Mouse (Mus musculus) intestine, embryonic 15.5 days (tissue): Measurements from ENCODE around the gene Ulk2. TPM values are rescaled to one million over a fixed set of nuclear protein-coding genes. Genes with fewer than 3 reads are reported as not detected.

ENCODE experiments used
- ATAC-seq: fragments of 200-750 bp; cut with Nextera tagmentation; 2 replicates; pipeline ENCODE4 v1.8.0; 2017; ENCODE audit warnings: moderate TSS enrichment, moderate library complexity
- H3K27ac ChIP-seq: fragments of 300-500 bp; sonication (generic); 2 replicates; pipeline ENCODE4 v1.5.1; 2015; ENCODE audit warnings: mild to moderate bottlenecking, inconsistent platforms
- H3K27me3 ChIP-seq: fragments of 300-500 bp; sonication (generic); replicated peaks from 2 replicates; pipeline ENCODE4 v1.6.1; 2015; ENCODE audit warnings: inconsistent platforms
- H3K36me3 ChIP-seq: fragments of 300-500 bp; sonication (generic); 2 replicates; pipeline ENCODE4 v1.6.1; 2015; ENCODE audit warnings: inconsistent platforms
- H3K4me1 ChIP-seq: fragments of 300-500 bp; sonication (generic); replicated peaks from 2 replicates; pipeline ENCODE4 v1.6.1; 2015; ENCODE audit warnings: inconsistent platforms
- H3K4me2 ChIP-seq: fragments of 300-500 bp; sonication (generic); replicated peaks from 2 replicates; pipeline ENCODE4 v1.6.1; 2015; ENCODE audit warnings: mild to moderate bottlenecking, inconsistent platforms
- H3K4me3 ChIP-seq: fragments of 300-500 bp; sonication (generic); replicated peaks from 2 replicates; pipeline ENCODE4 v1.5.1; 2015; ENCODE audit warnings: inconsistent platforms
- H3K9ac ChIP-seq: fragments of 300-500 bp; sonication (generic); 2 replicates; pipeline ENCODE4 v1.6.1; 2015; ENCODE audit warnings: inconsistent platforms
- H3K9me3 ChIP-seq: fragments of 300-500 bp; sonication (generic); 2 replicates; pipeline ENCODE4 v1.6.1; 2016; ENCODE audit warnings: inconsistent platforms
- WGBS: fragments of 180-500 bp; shearing (Covaris S2); methylation state at CpG from one replicate; pipeline ENCODE4 v1.1.7; 2015; 5-methylcytosine and 5-hydroxymethylcytosine counted together
- polyA plus RNA-seq: library from polyadenylated mRNA; unstranded; fragments of >200 nt; fragmentation: Nextera tagmentation; extraction: Ambion mirVana; gene quantifications from 2 replicates; pipeline ENCODE4 v1.2.1, GENCODE M21; 2015

The Ulk2 gene
- 9.6 and 9.7 TPM in 2 replicates for polyA plus RNA-seq

- WGBS = 0% methylated on average over 57 of the region's 58 CpGs
- ATAC-seq = peak; percentile 93
- Histone ChIP-seq H3K4me1 (peaks cover 6% of the 10 kb centered on the region; the same call in 1 of the 2 replicates), H3K27ac (peak within 1 kb of the TSS; percentile 86), H3K36me3 (no peaks in the 10 kb centered on the region), H3K27me3 (no peaks in the 10 kb centered on the region), H3K9me3 (no peaks in the 10 kb centered on the region), H3K4me2 (peak within 1 kb of the TSS; percentile 90), H3K4me3 (peak within 1 kb of the TSS; percentile 99), H3K9ac (peak within 1 kb of the TSS; percentile 98)
Measured at GRCm38 (mm10) chr11:61854988-61855411, at the start of gene Ulk2. Ulk2 (minus strand) TSS chr11:61855073.

GRCm38 (mm10) chr11:61882183-61882582 lies 27.3 kb upstream of the Ulk2 start:
- Histone ChIP-seq H3K27me3 (no peaks in the 10 kb centered on the region), H3K4me2 (no peak overlapping the region), H3K4me1 (no peaks in the 10 kb centered on the region), H3K4me3 (no peak overlapping the region), H3K9ac (no peak overlapping the region), H3K9me3 (no peaks in the 10 kb centered on the region), H3K27ac (no peak overlapping the region), H3K36me3 (peaks cover 9% of the 10 kb centered on the region; the same call in 1 of the 2 replicates)
- WGBS = 70% methylated on average over 5 of the region's 5 CpGs
- ATAC-seq = no peak

GRCm38 (mm10) chr11:61879921-61880320 lies 25.0 kb upstream of the Ulk2 start:
- Histone ChIP-seq H3K4me2 (no peak overlapping the region), H3K4me1 (no peaks in the 10 kb centered on the region), H3K9me3 (no peaks in the 10 kb centered on the region), H3K4me3 (no peak overlapping the region), H3K27me3 (no peaks in the 10 kb centered on the region), H3K9ac (no peak overlapping the region), H3K36me3 (peaks cover 8% of the 10 kb centered on the region), H3K27ac (no peak overlapping the region)
- ATAC-seq = no peak

DNA sequence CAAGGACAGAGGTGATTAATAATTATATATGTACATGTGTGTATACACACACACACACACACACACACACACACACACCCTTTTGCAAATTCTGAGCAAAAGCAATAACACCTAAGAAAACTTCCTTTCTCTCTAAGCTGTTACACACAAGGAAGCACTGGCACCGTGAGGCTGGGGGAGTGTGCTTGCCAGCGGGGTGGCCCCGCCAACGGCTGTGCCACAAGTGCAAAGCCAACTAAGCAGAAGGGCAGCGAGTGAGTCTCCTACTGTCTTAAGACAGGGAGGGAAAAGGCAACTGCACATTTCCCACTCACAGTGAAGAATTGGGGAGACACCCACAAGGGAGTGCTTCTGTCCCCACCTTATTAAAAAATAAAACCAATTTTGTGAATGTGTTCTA lies 17.0 kb upstream of the Ulk2 start:
- no peaks in the 10 kb centered on the region for H3K27me3 ChIP-seq
- no peaks in the 10 kb centered on the region for H3K9me3 ChIP-seq
- no peak overlapping the region for H3K4me3 ChIP-seq
- no peak overlapping the region for H3K9ac ChIP-seq
- WGBS = 94% methylated on average over 5 of the region's 5 CpGs
- H3K4me2 ChIP-seq = no peak overlapping the region
- ATAC-seq = no peak
- H3K27ac ChIP-seq = no peak overlapping the region
- peaks cover 22% of the 10 kb centered on the region for H3K36me3 ChIP-seq
- no peaks in the 10 kb centered on the region for H3K4me1 ChIP-seq

DNA sequence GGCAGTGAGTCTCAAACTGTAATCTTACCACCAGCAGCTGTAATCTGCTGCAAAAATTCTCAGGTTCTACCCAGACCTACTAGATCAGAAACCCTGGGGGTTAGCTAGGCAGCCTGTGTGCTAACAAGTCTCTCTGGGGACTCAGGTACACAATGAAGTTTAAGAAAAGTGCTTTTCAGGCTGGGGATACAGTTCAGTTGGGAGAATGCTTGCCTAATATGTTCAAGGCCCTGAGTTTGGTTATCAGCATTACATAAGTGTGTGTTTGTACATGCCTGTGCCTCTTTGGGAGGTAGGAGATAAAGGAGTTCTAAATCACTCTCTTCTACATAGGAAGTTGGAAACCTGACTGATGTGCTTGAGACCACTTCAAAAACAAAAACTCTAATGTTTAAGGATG lies 12.0 kb upstream of the Ulk2 start:
- no peaks in the 10 kb centered on the region for H3K27me3 ChIP-seq
- 0 out of 2 replicates have a peak, but pooled peaks cover 4% of the 10 kb centered on the region for H3K36me3 ChIP-seq
- no peak overlapping the region for H3K27ac ChIP-seq
- no peak overlapping the region for H3K9ac ChIP-seq
- no peak for ATAC-seq
- H3K4me3 ChIP-seq = no peak overlapping the region
- H3K4me1 ChIP-seq = no peaks in the 10 kb centered on the region
- H3K9me3 ChIP-seq = no peaks in the 10 kb centered on the region
- H3K4me2 ChIP-seq = no peak overlapping the region

- H3K4me3 ChIP-seq = no peak overlapping the region
- H3K36me3 ChIP-seq = no peaks in the 10 kb centered on the region
- ATAC-seq = no peak
- H3K27me3 ChIP-seq = no peaks in the 10 kb centered on the region
- no peak overlapping the region for H3K9ac ChIP-seq
- H3K9me3 ChIP-seq = no peaks in the 10 kb centered on the region
- H3K27ac ChIP-seq = no peak overlapping the region
- no peaks in the 10 kb centered on the region for H3K4me1 ChIP-seq
- 62% methylated on average over 6 of the region's 6 CpGs for WGBS
- H3K4me2 ChIP-seq = no peak overlapping the region
Measured at GRCm38 (mm10) chr11:61861781-61862547, 7.1 kb upstream of the Ulk2 start.

DNA sequence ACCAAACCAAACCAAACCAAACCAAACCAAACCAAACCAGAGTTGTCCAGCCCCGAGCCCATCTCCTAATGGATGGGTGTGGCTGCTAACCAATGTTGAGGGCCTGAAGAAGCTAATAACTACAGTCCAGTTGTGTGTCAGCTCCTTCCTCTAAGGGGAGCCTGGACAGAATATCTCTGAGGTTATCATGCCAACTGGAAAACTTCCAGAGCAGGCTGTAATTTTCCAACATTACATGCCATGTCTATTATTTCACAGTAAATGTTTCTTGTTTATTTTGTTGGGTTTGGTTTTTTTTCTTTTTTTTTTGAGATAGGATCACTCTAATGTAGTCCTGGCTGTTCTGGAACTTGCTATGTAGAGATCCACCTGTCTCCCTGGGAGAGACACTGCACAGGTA lies 4.4 kb upstream of the Ulk2 start:
- H3K4me1 ChIP-seq = no peaks in the 10 kb centered on the region
- H3K27ac ChIP-seq = no peak overlapping the region
- 73% methylated on average over 1 of the region's 1 CpGs for WGBS
- H3K4me2 ChIP-seq = no peak overlapping the region
- no peaks in the 10 kb centered on the region for H3K27me3 ChIP-seq
- H3K9me3 ChIP-seq = no peaks in the 10 kb centered on the region
- H3K4me3 ChIP-seq = no peak overlapping the region
- ATAC-seq = no peak
- H3K36me3 ChIP-seq = no peaks in the 10 kb centered on the region
- H3K9ac ChIP-seq = no peak overlapping the region

GRCm38 (mm10) chr11:61855539-61855938 lies 666 bp upstream of the Ulk2 start:
- peak overlapping the region; percentile 98 for H3K9ac ChIP-seq
- H3K27ac ChIP-seq = no peak overlapping the region

DNA sequence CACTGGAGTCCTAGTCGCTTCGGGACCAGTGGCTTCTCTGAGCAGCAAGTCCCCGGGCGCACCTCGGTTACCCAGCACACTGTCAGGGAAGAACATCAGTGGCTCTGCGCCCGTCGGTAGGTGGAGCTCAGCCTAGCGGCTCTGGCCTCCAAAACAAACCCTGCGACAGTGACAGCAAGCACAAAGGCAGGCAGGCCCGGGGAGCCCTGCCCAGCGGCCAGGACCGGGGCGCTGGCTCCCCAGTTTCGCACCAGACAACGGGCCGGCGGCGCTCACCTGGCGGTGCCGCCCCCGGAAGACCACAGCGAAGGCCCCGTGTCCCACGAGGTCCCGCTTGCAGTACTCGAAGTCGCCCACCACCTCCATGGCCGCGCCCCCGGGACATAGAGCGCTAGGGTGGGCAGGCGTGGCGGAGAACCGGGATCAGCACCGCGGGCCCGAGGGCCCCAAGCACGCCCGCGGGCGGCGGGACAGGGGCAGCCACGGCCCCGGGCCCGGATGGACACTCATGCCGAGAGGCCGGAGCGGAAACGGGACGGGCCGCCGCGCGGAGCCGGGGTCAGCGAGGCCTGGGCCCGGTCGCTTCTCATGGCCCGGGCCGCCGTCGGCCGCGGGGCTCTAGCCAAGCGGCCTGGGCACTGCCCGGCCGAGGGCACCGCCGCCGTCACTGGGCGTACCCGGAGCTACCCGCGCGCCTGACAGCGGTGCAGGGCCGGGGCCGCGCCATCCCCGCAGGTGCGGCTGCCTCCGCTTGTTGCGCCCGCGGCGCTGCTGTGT lies 474 bp downstream of the Ulk2 start:
- peak overlapping the region; percentile 98 for H3K9ac ChIP-seq
- H3K27me3 ChIP-seq = no peaks in the 10 kb centered on the region
- H3K9me3 ChIP-seq = no peaks in the 10 kb centered on the region
- peak overlapping the region; percentile 90 for H3K4me2 ChIP-seq
- peak; percentile 88 for ATAC-seq
- no peaks in the 10 kb centered on the region for H3K36me3 ChIP-seq
- peak overlapping the region; percentile 86 for H3K27ac ChIP-seq
- H3K4me3 ChIP-seq = peak overlapping the region; percentile 99
- under 1% methylated on average over 87 of the region's 87 CpGs for WGBS
- H3K4me1 ChIP-seq = peaks cover 6% of the 10 kb centered on the region; the same call in 1 of the 2 replicates

More at GRCm38 (mm10) chr11:61855539-61855938, 666 bp upstream of the Ulk2 start:
- H3K4me2 ChIP-seq = peak overlapping the region; percentile 90
- no peaks in the 10 kb centered on the region for H3K36me3 ChIP-seq
- H3K27me3 ChIP-seq = no peaks in the 10 kb centered on the region
- H3K9me3 ChIP-seq = no peaks in the 10 kb centered on the region
- peak overlapping the region; percentile 99 for H3K4me3 ChIP-seq
- H3K4me1 ChIP-seq = peaks cover 6% of the 10 kb centered on the region; the same call in 1 of the 2 replicates
- no peak for ATAC-seq
- 52% methylated on average over 6 of the region's 6 CpGs for WGBS

DNA sequence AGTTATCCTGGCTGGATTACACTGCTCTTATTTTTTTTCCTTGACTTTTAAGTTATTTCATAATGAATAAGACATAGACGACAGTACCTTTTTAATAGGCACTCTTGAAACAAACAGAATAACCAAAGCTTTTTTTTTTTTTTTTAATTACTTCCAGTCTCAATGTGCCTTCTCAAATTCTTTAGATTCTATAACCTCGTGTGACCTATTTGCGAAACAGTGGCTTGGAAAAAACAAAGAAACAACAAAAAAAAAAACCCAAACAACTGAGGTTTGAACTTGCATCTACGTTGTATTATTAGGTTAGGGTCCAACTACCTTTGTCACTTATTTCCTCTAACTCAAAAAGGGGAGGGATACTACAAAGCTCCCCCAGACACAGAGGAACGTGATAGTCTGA lies 1.2 kb downstream of the Ulk2 start:
- Histone ChIP-seq H3K4me3 (peak overlapping the region; percentile 99), H3K36me3 (no peaks in the 10 kb centered on the region), H3K4me1 (peaks cover 6% of the 10 kb centered on the region; the same call in 1 of the 2 replicates), H3K9me3 (no peaks in the 10 kb centered on the region), H3K4me2 (peak overlapping the region; percentile 90), H3K27me3 (no peaks in the 10 kb centered on the region), H3K27ac (peak overlapping the region; percentile 86; the same call in 1 of the 2 replicates), H3K9ac (peak overlapping the region; percentile 98)
- ATAC-seq = no peak
- 14% methylated on average over 5 of the region's 5 CpGs for WGBS

DNA sequence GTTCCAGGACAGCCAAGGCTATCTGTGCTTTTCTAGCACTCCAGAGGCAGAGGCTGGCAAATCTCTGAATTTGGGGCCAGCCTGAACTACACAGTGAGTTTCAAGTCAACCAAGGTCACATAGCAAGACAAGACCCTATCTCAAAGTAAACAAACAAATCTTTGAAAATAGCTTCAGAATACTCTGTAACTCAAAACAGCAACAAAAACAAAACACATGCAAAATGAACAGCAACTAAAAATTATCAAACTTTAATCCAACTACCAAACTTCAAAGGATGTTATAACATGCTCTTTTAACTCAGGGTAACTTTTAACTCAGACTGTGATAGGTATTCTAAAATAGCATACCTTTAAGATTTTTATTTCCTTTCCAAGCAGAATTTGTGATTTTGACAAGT lies 2.0 kb downstream of the Ulk2 start:
- no peaks in the 10 kb centered on the region for H3K27me3 ChIP-seq
- no peaks in the 10 kb centered on the region for H3K9me3 ChIP-seq
- no peak for ATAC-seq
- no peaks in the 10 kb centered on the region for H3K36me3 ChIP-seq
- no peak overlapping the region for H3K27ac ChIP-seq
- H3K4me1 ChIP-seq = peaks cover 6% of the 10 kb centered on the region; the same call in 1 of the 2 replicates
- H3K9ac ChIP-seq = no peak overlapping the region
- H3K4me3 ChIP-seq = no peak overlapping the region
- no peak overlapping the region for H3K4me2 ChIP-seq

DNA sequence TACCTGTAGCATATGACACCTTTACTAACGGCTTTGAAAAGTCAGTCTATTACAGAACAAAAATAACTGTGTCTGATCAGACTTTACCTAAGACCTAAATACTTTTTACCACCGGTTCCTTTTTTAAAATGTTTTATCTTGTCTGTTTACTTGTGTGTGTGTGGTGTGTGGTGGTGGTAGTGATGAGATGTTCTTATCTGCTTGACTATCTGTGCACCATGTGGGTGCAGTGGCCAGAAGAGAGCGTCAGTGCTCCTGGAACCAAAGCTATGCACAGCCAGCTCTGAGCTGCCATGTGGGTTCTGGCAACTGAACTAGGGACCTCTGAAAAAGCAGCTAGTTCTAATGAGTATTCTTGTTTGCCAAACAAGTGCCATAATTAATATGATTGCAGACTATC lies 3.7 kb downstream of the Ulk2 start:
- WGBS = 86% methylated on average over 3 of the region's 3 CpGs
- Histone ChIP-seq H3K4me3 (no peak overlapping the region), H3K27me3 (no peaks in the 10 kb centered on the region), H3K9me3 (no peaks in the 10 kb centered on the region), H3K36me3 (no peaks in the 10 kb centered on the region), H3K9ac (no peak overlapping the region), H3K27ac (no peak overlapping the region), H3K4me2 (no peak overlapping the region), H3K4me1 (peaks cover 6% of the 10 kb centered on the region; the same call in 1 of the 2 replicates)
- no peak for ATAC-seq
